Mouse (Mus musculus) lung, postnatal 0 days (tissue): ENCODE measurements at regions not wholly inside any gene's neighbourhood (a gene's known extent, or its start where the extent isn't known, plus 50 kb on each side); places are given as distances from the start of the nearest gene placed in this dataset.

ENCODE experiments used
- CTCF ChIP-seq: IDR thresholded peaks from 2 replicates; pipeline ENCODE4 v1.5.1; 2016; ENCODE audit warnings: antibody characterized with exemption, mild to moderate bottlenecking
- EP300 ChIP-seq: IDR thresholded peaks from 2 replicates; pipeline ENCODE4 v1.6.1; 2016; ENCODE audit warnings: antibody characterized with exemption, mild to moderate bottlenecking, control low read depth

- TF ChIP-seq CTCF = no peak
- TF ChIP-seq EP300 = no peak
These were observed 160.9 kb upstream of the Gas1 start for GRCm38 (mm10) chr13:60338107-60338506.
